Mouse (Mus musculus) monocyte, adult 2 months (primary cell): ENCODE results near the gene Ccdc194.

ENCODE experiments used
- DNase-seq, 2 experiments: peaks; one replicate each; pipeline ENCODE4 v3.0.0; 2022; ENCODE audit warnings: low spot score in 2 of 2, low read depth in 1 of 2

Gene Ccdc194

DNA sequence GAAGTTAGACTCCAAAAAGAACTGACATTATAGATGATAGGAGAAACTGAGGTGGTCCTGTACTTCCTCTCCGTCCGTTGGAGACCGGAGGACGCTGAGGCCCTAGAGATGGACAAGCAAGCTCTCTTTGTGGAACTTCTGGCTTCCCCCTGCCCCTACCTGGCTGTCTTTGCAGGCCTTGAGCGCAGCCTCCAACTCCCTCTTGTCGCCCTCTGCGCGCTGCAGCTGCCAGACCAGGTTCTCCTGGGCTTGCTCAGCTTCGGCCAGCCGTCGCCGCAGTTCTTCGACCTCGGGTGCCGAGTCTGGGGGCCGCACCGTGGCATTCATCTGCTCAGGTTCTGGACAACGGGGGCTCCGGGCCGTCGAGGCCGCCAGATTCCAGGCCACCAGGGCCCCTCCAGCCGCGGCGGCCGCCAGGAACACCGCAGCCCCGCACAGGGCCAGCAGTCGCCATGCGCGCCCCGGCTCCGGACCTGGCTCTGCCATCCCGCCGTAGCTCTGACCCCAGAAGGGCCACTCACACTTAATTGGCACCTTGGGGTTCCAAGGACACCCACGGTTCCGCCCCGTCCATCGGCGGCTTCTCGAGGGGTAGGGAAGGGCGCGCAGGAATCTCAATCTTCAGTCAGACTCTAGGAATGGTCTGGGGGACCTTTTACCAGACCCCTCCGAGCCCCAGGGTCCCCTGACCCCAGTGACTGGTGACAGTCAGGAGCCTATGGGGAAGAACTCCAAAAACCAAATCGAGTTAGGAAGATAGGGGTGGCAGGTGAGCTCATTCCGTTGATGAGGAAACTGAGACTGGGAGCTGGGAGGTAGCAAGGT lies at the start of gene Ccdc194:
Gene Ccdc194 (minus strand): TSS at position 486 of the 825 bp plus-strand sequence.
- DNase-seq: no peak

DNA sequence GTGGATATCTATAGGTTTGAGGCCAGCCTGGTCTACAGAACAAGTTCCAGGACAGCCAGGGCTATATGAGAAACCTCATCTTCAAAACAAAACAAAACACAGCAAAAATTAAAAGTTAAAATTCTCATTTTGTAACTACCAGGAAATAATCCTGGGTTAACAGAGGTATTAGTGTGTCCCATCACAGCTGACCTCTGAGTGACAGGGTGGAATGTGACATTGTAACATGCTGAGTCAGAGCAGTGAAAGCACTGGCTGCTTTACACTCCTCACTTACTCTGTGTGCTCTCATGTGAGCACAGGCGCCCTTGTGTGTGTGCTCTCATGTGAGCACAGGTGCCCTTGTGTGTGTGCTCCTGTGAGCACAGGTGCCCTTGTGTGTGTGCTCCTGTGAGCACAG lies 49.5 kb upstream of the Ccdc194 start:
- DNase-seq: no peak

DNA sequence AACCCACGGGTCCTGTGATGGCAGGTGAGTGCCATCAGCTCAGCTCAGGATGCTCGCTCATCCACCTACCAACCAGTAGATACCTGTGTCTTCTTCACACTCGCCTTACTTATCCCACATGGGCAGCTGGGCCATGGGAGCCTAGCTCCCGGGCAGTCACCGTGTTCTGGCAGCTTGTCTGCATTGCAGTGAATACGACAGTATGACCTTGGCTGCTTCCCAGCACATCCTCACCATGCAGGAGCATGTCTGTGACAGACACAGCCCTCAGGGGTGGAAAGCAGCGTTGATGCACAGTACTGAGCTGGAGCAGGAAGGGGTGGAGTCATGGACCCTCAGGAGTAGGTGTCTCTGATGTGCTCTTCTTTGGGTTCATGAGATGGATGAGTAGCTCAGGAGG lies 48.9 kb upstream of the Ccdc194 start:
- DNase-seq: no peak

DNA sequence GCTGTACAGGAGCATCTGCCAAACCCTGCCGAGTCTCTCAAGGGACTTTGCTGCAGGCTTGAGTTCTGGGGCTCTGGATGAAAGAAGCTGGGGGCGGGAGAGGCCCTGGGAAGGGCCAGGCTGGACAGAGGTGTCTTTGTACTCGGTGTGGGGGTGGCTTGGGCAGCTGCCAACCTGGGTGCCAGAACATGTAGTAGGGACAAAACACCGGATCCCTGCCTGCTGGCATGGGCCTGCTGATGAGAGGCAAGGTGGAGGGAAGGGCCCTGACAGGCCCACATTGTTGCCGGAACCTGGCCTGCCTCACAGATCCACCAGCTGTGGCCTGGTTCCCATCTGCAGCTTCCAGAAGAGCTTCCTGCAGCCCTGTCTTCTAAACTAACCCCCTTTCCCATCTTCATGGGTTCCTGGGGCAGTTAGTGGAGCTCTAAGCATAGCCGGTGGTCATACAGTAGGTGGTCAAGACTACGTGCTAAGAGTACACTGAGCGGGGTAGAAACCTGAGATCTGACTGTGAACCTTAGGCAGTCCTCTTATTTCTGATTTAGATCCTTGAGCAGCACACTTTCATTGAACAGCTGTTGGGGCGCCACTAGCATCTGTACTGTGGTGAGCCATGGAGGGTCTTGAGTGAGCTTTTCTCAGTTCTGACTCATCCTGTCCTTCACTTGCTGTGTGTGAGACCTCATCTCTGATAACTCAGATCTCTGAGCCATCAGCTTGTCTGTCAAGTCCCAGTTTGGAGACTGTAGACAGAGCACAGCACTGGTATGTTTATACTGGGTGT lies 47.5 kb upstream of the Ccdc194 start:
- DNase-seq: no peak

GRCm38 (mm10) chr8:71572077-71572476 lies 46.6 kb upstream of the Ccdc194 start:
- no peak for DNase-seq

DNA sequence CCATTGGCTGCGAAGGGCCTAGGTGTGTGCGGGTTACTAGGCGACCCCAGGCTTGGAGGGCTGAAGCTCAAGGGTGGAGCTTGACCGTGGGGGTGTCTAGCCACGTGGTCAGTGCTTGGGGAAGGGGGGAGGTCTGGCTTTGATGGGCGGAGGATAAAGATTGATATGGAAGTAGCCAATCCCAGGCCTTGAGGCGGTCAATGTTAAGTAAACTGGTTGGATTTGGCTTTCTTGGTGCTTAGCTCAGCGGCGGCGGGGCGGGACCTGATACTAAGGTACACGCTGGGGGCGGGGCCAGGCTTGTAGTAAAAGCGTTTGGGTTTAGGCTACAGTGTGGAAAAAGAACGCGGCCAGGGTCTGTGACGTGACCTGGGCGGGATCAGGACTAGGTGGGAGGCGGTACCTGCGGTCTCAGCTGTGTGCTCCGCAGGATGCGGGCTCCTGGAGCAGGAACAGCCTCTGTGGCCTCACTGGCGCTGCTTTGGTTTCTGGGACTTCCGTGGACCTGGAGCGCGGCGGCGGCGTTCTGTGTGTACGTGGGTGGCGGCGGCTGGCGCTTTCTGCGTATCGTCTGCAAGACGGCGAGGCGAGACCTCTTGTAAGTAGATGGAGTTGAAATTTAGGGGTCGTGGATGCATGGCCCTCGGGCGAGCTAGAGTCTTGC lies 44.9 kb upstream of the Ccdc194 start:
- peak in 1 of 2 experiments; percentile 64 for DNase-seq

DNA sequence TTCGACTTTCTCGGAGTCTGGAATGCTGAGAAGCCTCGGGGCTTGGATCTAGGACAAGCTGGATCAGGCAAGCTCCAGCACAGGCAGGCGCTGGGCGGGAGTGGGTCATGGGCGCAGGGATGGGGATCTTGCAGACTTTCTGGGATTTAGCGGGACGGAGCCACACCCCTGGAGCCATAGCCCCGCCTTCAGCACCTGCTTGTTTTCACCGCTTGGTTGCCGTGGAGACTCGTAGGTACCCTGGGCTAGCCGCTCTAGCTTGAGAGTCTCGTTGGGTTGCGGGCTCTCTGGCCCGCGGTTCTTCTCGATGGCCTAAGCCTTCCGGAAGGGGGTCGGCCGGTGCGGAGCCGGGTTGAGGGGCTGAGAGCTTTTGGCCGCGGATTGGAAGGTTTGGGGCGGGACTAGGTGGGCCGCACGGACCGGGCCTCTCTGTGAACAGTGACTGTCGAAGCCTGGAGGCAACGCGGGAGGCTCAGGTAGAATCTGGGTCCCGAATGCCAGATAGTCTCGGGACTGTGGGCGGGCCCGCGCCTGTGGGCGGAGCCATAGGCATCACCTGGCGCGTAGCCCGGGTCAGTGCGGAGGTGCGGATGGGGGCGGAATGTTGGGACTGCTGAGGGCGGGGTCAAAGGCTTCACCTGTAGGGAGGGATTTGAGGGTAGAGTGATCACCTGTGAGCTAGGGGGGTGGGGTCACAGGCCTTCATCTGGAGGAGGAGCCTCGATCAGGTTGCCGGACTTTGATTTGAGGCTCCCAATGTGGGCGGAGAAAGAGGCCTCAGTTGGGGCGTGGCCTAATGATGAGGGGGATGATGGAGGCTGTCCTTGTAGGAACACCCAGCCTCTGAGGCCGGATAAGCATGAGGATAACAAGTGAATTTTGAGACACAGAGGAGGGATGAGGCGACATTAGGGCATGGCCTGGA lies 44.1 kb upstream of the Ccdc194 start:
- DNase-seq: peak in 1 of 2 experiments; percentile 50

DNA sequence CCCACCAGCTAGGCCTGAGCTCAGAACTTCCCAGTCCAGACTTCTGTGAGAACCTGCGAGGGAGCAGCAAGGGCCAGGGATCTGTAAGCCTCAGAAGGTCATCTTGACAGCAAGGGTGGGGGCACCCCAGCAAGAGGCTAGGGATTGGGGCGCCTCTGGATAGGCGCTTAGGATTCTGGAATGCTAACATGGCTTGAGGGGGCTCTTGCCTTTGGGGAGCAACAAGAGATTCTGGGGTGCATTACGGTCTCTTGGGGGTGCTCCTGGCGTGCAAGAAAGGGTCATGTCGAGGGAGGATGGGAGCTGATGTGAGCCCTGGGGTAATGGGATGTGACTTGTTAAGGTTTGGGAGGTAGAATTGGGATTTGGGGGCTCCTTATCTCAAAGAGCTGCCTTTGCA lies 43.4 kb upstream of the Ccdc194 start:
- DNase-seq: no peak

- DNase-seq: no peak
These were observed 43.0 kb upstream of the Ccdc194 start, which contains the start of gene Slc27a1 for GRCm38 (mm10) chr8:71568387-71568937. Gene Slc27a1 (plus strand): TSS chr8:71568882.

GRCm38 (mm10) chr8:71567587-71567986 lies 42.1 kb upstream of the Ccdc194 start:
- no peak for DNase-seq

DNA sequence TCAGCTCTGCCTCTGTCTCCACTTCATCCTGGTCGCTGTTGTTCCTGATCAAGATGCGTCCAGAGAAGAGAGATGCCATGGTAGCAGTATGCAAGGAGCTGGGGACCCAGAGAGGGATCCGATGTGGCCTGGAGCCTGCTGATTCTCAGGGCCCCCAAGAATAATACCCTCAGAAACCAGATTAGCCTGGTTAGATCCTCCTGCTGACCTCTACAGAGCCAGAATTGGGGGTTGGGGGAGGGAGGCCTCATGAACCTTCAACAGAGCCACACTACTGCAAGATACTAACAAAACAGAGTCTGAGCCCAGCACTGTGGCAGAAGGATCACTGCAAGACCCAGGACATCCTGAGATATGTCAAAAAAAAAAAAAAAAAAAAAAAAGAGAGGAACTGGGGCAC lies 41.0 kb upstream of the Ccdc194 start, which contains the start of gene Nxnl1:
Gene Nxnl1 (minus strand): TSS at position 101 of the 400 bp plus-strand sequence.
- DNase-seq: no peak

DNA sequence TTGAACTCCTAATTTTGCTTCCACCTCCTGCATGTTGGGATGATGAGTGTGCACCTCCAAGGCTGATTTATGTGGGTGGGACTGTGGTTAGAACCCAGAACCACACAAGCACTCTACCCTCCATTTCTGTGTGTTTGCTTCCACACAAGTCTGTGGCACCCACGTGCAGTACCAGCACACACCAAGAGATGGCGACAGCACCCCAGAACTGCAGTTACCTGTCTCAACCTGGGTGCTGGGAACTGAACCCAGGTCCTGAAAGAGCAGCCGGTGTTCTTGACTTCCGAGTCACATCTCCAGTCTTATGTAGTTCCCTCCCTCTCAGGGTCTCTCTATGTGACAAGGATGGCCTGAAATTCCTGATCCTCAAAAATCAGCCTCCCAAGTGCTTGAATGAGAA lies 38.5 kb upstream of the Ccdc194 start:
- no peak for DNase-seq

DNA sequence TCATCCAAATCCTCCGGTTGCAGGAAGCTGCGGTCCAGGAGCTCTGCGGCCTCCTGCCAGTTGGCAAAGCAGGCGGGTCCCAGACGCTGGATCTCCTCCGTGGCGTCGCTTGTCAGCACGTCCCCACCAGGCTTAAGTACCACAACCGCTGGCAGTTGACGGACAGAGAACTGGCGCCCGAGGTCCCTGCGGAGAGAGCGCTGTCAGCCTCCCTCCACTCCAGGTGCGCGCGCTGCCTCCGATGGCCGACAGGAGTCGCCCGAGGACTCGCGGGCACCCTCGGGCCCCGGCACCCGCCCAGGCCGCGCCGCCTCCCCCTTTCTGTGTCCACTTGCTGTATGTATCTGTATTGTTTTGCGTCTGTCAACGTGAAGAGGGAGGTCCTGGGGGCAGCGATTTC lies 37.2 kb upstream of the Ccdc194 start:
- DNase-seq: peak; percentile 46 to 66

DNA sequence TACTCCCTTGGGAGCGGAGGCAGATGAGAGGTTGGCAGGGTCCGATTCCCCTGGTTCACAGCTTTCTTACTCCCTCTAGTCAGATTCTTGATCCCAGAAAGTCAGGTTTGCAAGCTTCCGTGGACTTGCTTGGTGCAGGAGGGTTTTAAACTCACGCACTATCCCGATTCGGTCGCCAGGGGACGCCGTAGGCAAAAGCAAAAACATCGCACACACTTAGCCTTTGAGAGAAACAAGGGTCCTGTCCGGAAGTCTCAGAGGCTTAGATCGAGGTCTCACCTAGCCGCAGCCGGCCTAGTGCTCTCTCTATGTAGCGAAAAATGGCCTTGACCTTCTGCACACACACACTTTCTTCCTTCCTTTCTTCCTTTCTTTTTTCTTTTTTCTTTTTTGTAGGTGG lies 35.9 kb upstream of the Ccdc194 start:
- peak in 1 of 2 experiments; percentile 37 for DNase-seq

DNA sequence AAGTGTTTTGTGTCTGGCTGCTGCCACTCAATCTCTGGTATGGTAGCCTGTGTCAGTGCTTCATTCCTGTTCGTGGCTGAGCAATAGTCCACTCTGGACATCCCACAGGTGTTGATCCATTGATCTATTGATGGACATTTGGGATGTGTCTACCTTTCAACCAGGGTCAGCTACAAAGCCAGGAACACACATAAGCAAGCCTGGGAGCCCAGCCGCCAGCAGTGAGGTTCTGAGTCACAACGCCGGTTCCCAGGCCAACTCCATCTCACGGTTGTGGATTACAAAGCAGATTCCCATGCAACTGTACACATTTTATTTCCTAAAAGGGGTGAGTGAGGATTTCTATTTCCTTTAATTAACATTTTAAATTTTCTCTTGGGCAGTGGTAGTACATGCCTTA lies 35.3 kb upstream of the Ccdc194 start:
- DNase-seq: no peak

DNA sequence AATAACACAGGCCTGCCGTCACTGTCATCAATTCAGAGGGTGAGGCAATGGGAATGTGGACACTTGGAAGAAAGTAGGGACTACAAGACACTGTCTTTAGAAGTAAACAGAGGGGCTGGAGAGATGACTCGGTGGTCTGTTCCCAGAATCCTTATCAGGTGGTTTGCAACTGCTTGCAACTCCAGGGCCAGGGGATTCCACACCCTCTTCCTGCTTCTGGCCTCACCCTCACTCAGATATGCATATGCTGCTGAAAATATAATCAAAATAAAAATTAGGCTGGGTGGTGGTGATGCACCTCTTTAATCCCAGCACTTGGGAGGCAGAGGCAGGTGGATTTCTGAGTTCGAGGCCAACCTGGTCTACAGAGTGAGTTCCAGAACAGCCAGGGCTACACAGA lies 34.6 kb upstream of the Ccdc194 start:
- DNase-seq: no peak

DNA sequence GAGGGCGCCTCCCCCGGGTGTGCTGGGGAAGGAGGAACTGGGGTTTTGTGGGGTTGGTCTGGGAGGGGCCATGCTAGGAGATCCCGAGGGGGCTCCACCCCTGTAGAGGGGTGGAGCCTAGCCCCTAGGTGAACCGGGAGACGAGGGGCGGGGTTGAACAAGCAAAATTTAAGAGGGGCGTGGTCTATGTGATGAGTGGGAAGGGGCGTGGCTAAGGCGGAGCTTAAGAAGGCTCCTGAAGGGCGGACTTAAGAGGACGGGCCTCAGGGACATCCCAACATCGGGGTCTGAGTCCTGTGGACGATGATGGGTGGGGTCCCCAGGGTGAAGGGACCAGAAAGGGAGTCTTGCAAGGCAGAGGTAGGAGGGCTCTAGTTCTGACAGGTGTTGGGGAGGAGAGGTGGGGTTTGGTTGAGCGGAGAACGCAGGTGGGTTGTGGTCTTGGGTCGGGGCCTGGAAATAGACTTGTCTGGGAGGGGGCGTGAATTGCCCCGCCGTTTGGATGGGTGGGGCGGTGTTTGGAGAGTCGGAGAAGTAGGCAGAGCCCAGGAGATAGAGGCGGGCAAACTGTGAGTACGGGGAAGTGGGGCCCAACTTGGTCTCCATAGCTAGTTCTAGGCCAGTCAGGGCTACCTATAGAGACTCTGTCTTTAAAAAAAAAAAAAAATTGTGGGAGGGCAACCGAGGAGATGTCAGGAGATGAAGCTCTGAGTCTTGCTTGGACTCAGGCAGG lies 33.6 kb upstream of the Ccdc194 start:
- DNase-seq: peak in 1 of 2 experiments; percentile 57

- DNase-seq: no peak
These were observed 32.8 kb upstream of the Ccdc194 start, which contains the start of gene Tmem221 for GRCm38 (mm10) chr8:71558071-71558957. Gene Tmem221 (minus strand): TSS chr8:71558871.
